Comparison of ENCODE assay signal across 25 mouse cellular contexts in the genomic region with DNA sequence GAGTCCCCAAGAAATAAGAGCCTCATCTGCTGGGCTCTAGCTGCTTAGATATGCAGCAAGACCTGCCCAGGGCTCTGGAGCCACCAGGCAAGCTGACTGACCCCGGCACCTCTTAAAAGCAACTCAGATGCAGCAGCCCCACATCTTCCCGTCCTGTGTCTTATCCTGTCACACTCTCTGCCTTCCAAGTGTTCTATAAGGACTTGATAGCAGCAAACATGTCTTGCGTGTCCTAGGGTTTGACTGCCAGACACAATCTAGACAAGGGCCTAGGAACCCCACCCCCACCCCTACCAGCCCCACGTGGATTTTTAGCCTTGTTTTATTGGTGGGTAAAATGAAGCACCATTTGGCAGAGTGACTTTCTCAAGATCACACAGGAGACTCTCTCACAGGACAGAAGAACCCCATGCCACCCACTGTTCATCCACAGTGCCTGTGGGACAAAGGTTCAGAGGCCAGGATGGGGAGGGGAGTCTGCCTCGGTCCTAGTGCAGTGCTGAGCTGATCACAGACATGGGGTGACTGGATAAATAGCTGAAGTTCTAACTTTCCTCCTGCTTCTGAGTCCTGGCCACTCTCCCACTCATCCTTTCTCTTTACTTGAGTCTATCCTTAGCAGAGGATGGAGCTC. TPM values are rescaled to one million over a fixed set of nuclear protein-coding genes. Genes with fewer than 3 reads are reported as not detected.
"Had no signal": no experiment of that assay in that cellular context is flagged by ENCODE, and none has a peak within 500 bp of the region (broad histone marks: within the 10 kb centered on the region; RNA-seq: fewer than 3 reads in every experiment).

No protein-coding gene starts in this region.

- H3K36me3 ChIP-seq: kidney, embryonic 15.5 days; limb, embryonic 12.5 days; liver, embryonic 12.5 days; liver, embryonic 15.5 days; midbrain, embryonic 12.5 days; midbrain, embryonic 15.5 days; neural tube, embryonic 12.5 days; neural tube, embryonic 15.5 days had no signal

- H3K4me3 ChIP-seq: kidney, embryonic 15.5 days; left cerebral cortex, adult 2 months; limb, embryonic 12.5 days; liver, embryonic 12.5 days; liver, embryonic 15.5 days; midbrain, embryonic 12.5 days; midbrain, embryonic 15.5 days; neural tube, embryonic 12.5 days; neural tube, embryonic 15.5 days had no signal

- H3K4me2 ChIP-seq: kidney, embryonic 15.5 days; limb, embryonic 12.5 days; liver, embryonic 12.5 days; liver, embryonic 15.5 days; midbrain, embryonic 12.5 days; midbrain, embryonic 15.5 days; neural tube, embryonic 12.5 days; neural tube, embryonic 15.5 days had no signal

- ATAC-seq: liver, embryonic 12.5 days; midbrain, embryonic 15.5 days had no signal

- H3K4me1 ChIP-seq: kidney, embryonic 15.5 days; limb, embryonic 12.5 days; liver, embryonic 12.5 days; liver, embryonic 15.5 days; midbrain, embryonic 15.5 days had no signal

- DNase-seq: kidney, adult 11 months; kidney, adult 8-10 months; kidney, postnatal 10 days; kidney, postnatal 36 days; layer of hippocampus, postnatal 36 days; liver; lung, postnatal 10 days; right cerebral cortex, adult 18-20 months; right cerebral cortex, postnatal 14 days; right cerebral cortex, postnatal 4 days; thymus, adult 2 months; thymus, postnatal 14 days; thymus, postnatal 4 days had no signal

- H3K27me3 ChIP-seq: midbrain, embryonic 15.5 days; neural tube, embryonic 15.5 days had no signal

- H3K27ac ChIP-seq: kidney, embryonic 15.5 days; limb, embryonic 12.5 days; liver, embryonic 12.5 days; liver, embryonic 15.5 days; macrophage; midbrain, embryonic 12.5 days; midbrain, embryonic 15.5 days; neural tube, embryonic 12.5 days; neural tube, embryonic 15.5 days; stomach, postnatal 0 days had no signal

- H3K9me3 ChIP-seq: kidney, embryonic 15.5 days; liver, embryonic 12.5 days; liver, embryonic 15.5 days; midbrain, embryonic 15.5 days; neural tube, embryonic 12.5 days; neural tube, embryonic 15.5 days had no signal

- H3K9ac ChIP-seq: kidney, embryonic 15.5 days; liver, embryonic 12.5 days; liver, embryonic 15.5 days; midbrain, embryonic 12.5 days; midbrain, embryonic 15.5 days; neural tube, embryonic 12.5 days; neural tube, embryonic 15.5 days had no signal

RNA-seq across cellular contexts. Expression of a gene that starts 16.9 kb away (rescaled TPM):
- total RNA-seq: megakaryocyte, adult 5-6 weeks had no signal
- polyA plus RNA-seq: liver, embryonic 12.5 days had no signal
